Mouse (Mus musculus) kidney, adult 2 months (tissue): Measurements from ENCODE around the gene Nkain4.
A peak's percentile ranks its signal among the peaks of the same experiment; 100 is the strongest.

Experiments used
- CTCF ChIP-seq: fragments of 200-500 bp; conservative IDR thresholded peaks from 2 replicates; pipeline ENCODE4 v1.5.1; 2011; ENCODE audit warnings: low read depth, mild to moderate bottlenecking, control low read depth, low read length, moderate library complexity, mixed read lengths; ENCODE audit not compliant: insufficient read depth, insufficient read length
- POLR2A ChIP-seq: fragments of 200-500 bp; IDR thresholded peaks from one replicate; pipeline ENCODE4 v1.6.1; 2011; ENCODE audit warnings: low read depth, low read length, control low read depth

GRCm38 (mm10) chr2:180963956-180964355, 9.5 kb upstream of the Nkain4 start:
- TF ChIP-seq POLR2A (no peak), CTCF (peak; percentile 87)
